ENCODE assay signal across 7 mouse cellular contexts in the genomic region with DNA sequence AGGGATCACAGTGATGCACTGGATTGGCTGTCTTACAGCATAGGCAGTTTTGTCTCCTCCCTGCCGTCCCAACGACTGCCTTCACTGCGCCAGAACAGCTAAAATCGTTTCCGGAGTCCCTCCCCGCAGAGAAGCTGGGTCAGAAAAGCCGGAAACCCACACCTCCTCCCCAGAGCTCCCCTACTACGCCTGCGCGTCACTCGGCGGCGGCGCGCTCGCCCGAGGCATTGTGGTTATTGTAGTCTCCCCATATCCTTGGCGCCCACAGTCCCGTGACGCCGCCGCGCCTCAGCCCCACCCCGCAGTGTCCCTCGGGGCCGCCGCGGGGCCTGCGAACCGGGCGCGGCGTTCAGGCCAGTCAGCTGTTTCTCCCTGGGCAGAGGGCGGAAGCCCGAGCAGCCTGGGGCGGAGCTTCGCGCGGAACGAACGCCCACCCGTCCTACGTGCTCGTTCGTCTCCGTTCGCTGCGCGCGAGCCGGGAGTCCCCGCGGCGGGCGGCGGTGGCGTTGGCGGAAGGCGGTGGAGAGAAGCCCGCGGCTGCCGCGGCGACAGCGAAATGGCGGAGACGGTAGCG. TPM values are rescaled to one million over a fixed set of nuclear protein-coding genes. Genes with fewer than 3 reads are reported as not detected.
A peak's percentile ranks its signal among the peaks of the same experiment; 100 is the strongest.
DNase-seq lines count a peak whose midpoint lies in the region; ATAC-seq lines count a peak whose summit lies in the region.

Gene Snx3 (plus strand): TSS at position 256 of the 574 bp plus-strand sequence.

- DNase-seq in adrenal gland, postnatal 14 days: peak; percentile 98
- DNase-seq in embryonic facial prominence, embryonic 11.5 days (ENCODE audit: low spot score): peak; percentile 95
- peak; percentile 100 for DNase-seq in heart, adult 11 months
- peak; percentile 97 for DNase-seq in kidney, adult 18-20 months
- DNase-seq in limb, embryonic 11.5 days (ENCODE audit: low spot score): peak; percentile 94
- peak; percentile 97 for DNase-seq in midbrain, embryonic 14.5 days
- DNase-seq in spleen, adult 18-20 months: peak; percentile 93 to 96

- peak within 1 kb of the TSS; percentile 78 for H3K4me2 ChIP-seq in embryonic facial prominence, embryonic 11.5 days (ENCODE audit: low read depth, low read length)
- H3K4me2 ChIP-seq in limb, embryonic 11.5 days (ENCODE audit: low read depth, severe bottlenecking): peak within 1 kb of the TSS; percentile 71
- H3K4me2 ChIP-seq in midbrain, embryonic 14.5 days (ENCODE audit: low read length): peak within 1 kb of the TSS; percentile 73

- H3K27me3 ChIP-seq in embryonic facial prominence, embryonic 11.5 days (ENCODE audit: control insufficient read depth, insufficient read depth, low read length): no peaks in the 10 kb centered on the region
- no peaks in the 10 kb centered on the region for H3K27me3 ChIP-seq in limb, embryonic 11.5 days (ENCODE audit: control insufficient read depth, insufficient read depth, low read length)
- no peaks in the 10 kb centered on the region for H3K27me3 ChIP-seq in midbrain, embryonic 14.5 days (ENCODE audit: control insufficient read depth, insufficient read depth, low read length)

- H3K36me3 ChIP-seq in embryonic facial prominence, embryonic 11.5 days (replicated peaks; ENCODE audit: control insufficient read depth, insufficient read depth, low read depth, low read length): no peaks in the 10 kb centered on the region
- H3K36me3 ChIP-seq in limb, embryonic 11.5 days (ENCODE audit: control insufficient read depth, insufficient read depth, low read length): 0 out of 2 replicates have a peak, but pooled peaks cover 2% of the 10 kb centered on the region
- no peaks in the 10 kb centered on the region for H3K36me3 ChIP-seq in midbrain, embryonic 14.5 days (ENCODE audit: control insufficient read depth, insufficient read depth, low read length)

- H3K4me3 ChIP-seq in embryonic facial prominence, embryonic 11.5 days (ENCODE audit: low read depth, low read length): peak within 1 kb of the TSS; percentile 93
- H3K4me3 ChIP-seq in limb, embryonic 11.5 days (ENCODE audit: low read depth, low read length): peak within 1 kb of the TSS; percentile 82
- H3K4me3 ChIP-seq in midbrain, embryonic 14.5 days (replicated peaks; ENCODE audit: low read depth, low read length): peak within 1 kb of the TSS; percentile 80

- ATAC-seq in embryonic facial prominence, embryonic 11.5 days (replicated peaks; ENCODE audit: insufficient number of reproducible peaks, low FRiP score, low TSS enrichment, low read depth): peak; percentile 97
- peak; percentile 95 for ATAC-seq in limb, embryonic 11.5 days (ENCODE audit: insufficient number of reproducible peaks, low FRiP score, low TSS enrichment, low read depth)
- peak; percentile 96 for ATAC-seq in midbrain, embryonic 14.5 days (ENCODE audit: low FRiP score, low TSS enrichment)

- no peaks in the 10 kb centered on the region for H3K9me3 ChIP-seq in embryonic facial prominence, embryonic 11.5 days (replicated peaks; ENCODE audit: control insufficient read depth, low read length)
- H3K9me3 ChIP-seq in limb, embryonic 11.5 days (ENCODE audit: control insufficient read depth, low read length): no peaks in the 10 kb centered on the region
- no peaks in the 10 kb centered on the region for H3K9me3 ChIP-seq in midbrain, embryonic 14.5 days (ENCODE audit: control insufficient read depth, low read length)

- H3K9ac ChIP-seq in embryonic facial prominence, embryonic 11.5 days (replicated peaks; ENCODE audit: low read length): peak within 1 kb of the TSS; percentile 90
- peak within 1 kb of the TSS; percentile 88 for H3K9ac ChIP-seq in limb, embryonic 11.5 days (ENCODE audit: low read length)
- H3K9ac ChIP-seq in midbrain, embryonic 14.5 days (replicated peaks; ENCODE audit: low read length): peak within 1 kb of the TSS; percentile 86

- H3K27ac ChIP-seq in embryonic facial prominence, embryonic 11.5 days (replicated peaks; ENCODE audit: low read depth, low read length): peak within 1 kb of the TSS; percentile 94
- H3K27ac ChIP-seq in limb, embryonic 11.5 days (replicated peaks; ENCODE audit: low read depth, low read length): peak within 1 kb of the TSS; percentile 86
- peak within 1 kb of the TSS; percentile 99 for H3K27ac ChIP-seq in midbrain, embryonic 14.5 days (replicated peaks; ENCODE audit: low read depth, low read length)

- WGBS in embryonic facial prominence, embryonic 11.5 days: under 1% methylated on average over 67 of the region's 68 CpGs
- WGBS in limb, embryonic 11.5 days: under 1% methylated on average over 60 of the region's 68 CpGs
- 0% methylated on average over 68 of the region's 68 CpGs for WGBS in midbrain, embryonic 14.5 days

- H3K4me1 ChIP-seq in embryonic facial prominence, embryonic 11.5 days (ENCODE audit: control insufficient read depth, insufficient read depth, low read length): peaks cover 2% of the 10 kb centered on the region; the same call in 1 of the 2 replicates
- no peaks in the 10 kb centered on the region; the same call in 1 of the 2 replicates for H3K4me1 ChIP-seq in limb, embryonic 11.5 days (ENCODE audit: control insufficient read depth, insufficient read depth, low read length)
- 0 out of 2 replicates have a peak, but pooled peaks cover 3% of the 10 kb centered on the region for H3K4me1 ChIP-seq in midbrain, embryonic 14.5 days (ENCODE audit: control insufficient read depth, insufficient read depth, low read length)

RNA-seq across cellular contexts. Expression of gene Snx3, which starts in this region (rescaled TPM):
- total RNA-seq in adrenal gland, postnatal 14 days (2021): 197 and 210 TPM in 2 replicates
- polyA plus RNA-seq in embryonic facial prominence, embryonic 11.5 days (2014; fragmentation: Nextera tagmentation; extraction: Ambion mirVana): 234 and 240 TPM in 2 replicates
- 238 and 248 TPM in 2 replicates for polyA plus RNA-seq in limb, embryonic 11.5 days (2014; fragmentation: Nextera tagmentation; extraction: Ambion mirVana)
- polyA plus RNA-seq in midbrain, embryonic 14.5 days (2014; fragmentation: Nextera tagmentation; extraction: Ambion mirVana): 250 and 272 TPM in 2 replicates

Comparison
In these comparisons a context has a peak if more than half of its experiments do, and no peak if none do; other contexts are left out.
1. Peak in every context shown above with its lines: DNase-seq, ATAC-seq, H3K4me3 ChIP-seq and H3K27ac ChIP-seq.